Mouse (Mus musculus) ES-E14 (cell line): Measurements from ENCODE around the gene Trmo. TPM values are rescaled to one million over a fixed set of nuclear protein-coding genes. Genes with fewer than 3 reads are reported as not detected.

Source experiments
- DNase-seq: peaks from one replicate; pipeline ENCODE4 v3.0.0-alpha.2; 2013; ENCODE audit warnings: low read depth, low spot score
- H3K27ac ChIP-seq: 2 replicates; pipeline ENCODE4 v1.5.1; 2012; ENCODE audit warnings: low read depth, mild to moderate bottlenecking, low read length, moderate library complexity, mixed read lengths; ENCODE audit not compliant: poor library complexity, insufficient read depth, severe bottlenecking
- H3K36me3 ChIP-seq: 2 replicates; pipeline ENCODE4 v1.6.1; 2012; ENCODE audit warnings: mild to moderate bottlenecking, low read length, moderate library complexity, mixed read lengths; ENCODE audit not compliant: control insufficient read depth, poor library complexity, insufficient read depth, severe bottlenecking
- H3K4me1 ChIP-seq, 2 experiments: fragments of 150-350 bp in 1 of 2; sonication (generic) in 1 of 2; 2 replicates each; pipeline ENCODE4 v1.6.1; 2012; ENCODE audit warnings: low read length in 2 of 2, mild to moderate bottlenecking in 1 of 2, mixed read lengths in 1 of 2; ENCODE audit not compliant: control insufficient read depth in 2 of 2, insufficient read depth in 2 of 2, poor library complexity in 1 of 2
- H3K4me3 ChIP-seq, 2 experiments: fragments of 150-350 bp in 1 of 2; sonication (generic) in 1 of 2; 2 replicates each; pipeline ENCODE4 v1.5.1; 2012; ENCODE audit warnings: low read length in 2 of 2, low read depth in 1 of 2, mild to moderate bottlenecking in 1 of 2, mixed read lengths in 1 of 2; ENCODE audit not compliant: insufficient read depth in 1 of 2, poor library complexity in 1 of 2, severe bottlenecking in 1 of 2
- H3K9ac ChIP-seq: 2 replicates; pipeline ENCODE4 v1.6.1; 2012; ENCODE audit warnings: low read depth, mild to moderate bottlenecking, low read length, mixed read lengths; ENCODE audit not compliant: poor library complexity, insufficient read depth, severe bottlenecking
- H3K9me3 ChIP-seq: fragments of 150-350 bp; sonication (generic); 2 replicates; pipeline ENCODE4 v1.6.1; 2012; ENCODE audit warnings: low read depth, mild to moderate bottlenecking, low read length; ENCODE audit not compliant: control insufficient read depth, insufficient read depth
- CHD2 ChIP-seq: IDR thresholded peaks from 2 replicates; pipeline ENCODE4 v1.6.1; 2014; ENCODE audit warnings: mild to moderate bottlenecking, low read depth, low read length, inconsistent platforms
- HCFC1 ChIP-seq: IDR thresholded peaks from 2 replicates; pipeline ENCODE4 v1.6.1; 2012; ENCODE audit warnings: low read length, inconsistent platforms, borderline replicate concordance; ENCODE audit not compliant: insufficient read depth
- MAFK ChIP-seq: IDR thresholded peaks from 2 replicates; pipeline ENCODE4 v1.6.1; 2014; ENCODE audit warnings: mild to moderate bottlenecking, low read depth, low read length, inconsistent platforms; ENCODE audit not compliant: insufficient read depth
- ZC3H11A ChIP-seq: IDR thresholded peaks from 2 replicates; pipeline ENCODE4 v1.6.1; 2012; ENCODE audit warnings: low read depth, mild to moderate bottlenecking, inconsistent platforms, low read length, borderline replicate concordance
- ZNF384 ChIP-seq: IDR thresholded peaks from 2 replicates; pipeline ENCODE4 v1.6.1; 2012; ENCODE audit warnings: low read depth, low read length, inconsistent platforms
- in situ Hi-C, 2 experiments: fragments of 600-800 bp; cut with MboI; formaldehyde crosslinking; loops; one replicate each; pipeline ENCODE4 v1.15.1; 2025; ENCODE audit warnings: low sequenced_read_pairs in 2 of 2, inconsistent platforms in 1 of 2; ENCODE audit not compliant: unreplicated experiment in 2 of 2
- total RNA-seq: library from RNA; depleted of rRNA; stranded (reverse); fragments of 300-350 nt; gene quantifications from 2 replicates; pipeline ENCODE4 v1.2.3, GENCODE M21; 2012; rRNA removed

Gene Trmo
- 18.8 and 21.0 TPM in 2 replicates for total RNA-seq

DNA sequence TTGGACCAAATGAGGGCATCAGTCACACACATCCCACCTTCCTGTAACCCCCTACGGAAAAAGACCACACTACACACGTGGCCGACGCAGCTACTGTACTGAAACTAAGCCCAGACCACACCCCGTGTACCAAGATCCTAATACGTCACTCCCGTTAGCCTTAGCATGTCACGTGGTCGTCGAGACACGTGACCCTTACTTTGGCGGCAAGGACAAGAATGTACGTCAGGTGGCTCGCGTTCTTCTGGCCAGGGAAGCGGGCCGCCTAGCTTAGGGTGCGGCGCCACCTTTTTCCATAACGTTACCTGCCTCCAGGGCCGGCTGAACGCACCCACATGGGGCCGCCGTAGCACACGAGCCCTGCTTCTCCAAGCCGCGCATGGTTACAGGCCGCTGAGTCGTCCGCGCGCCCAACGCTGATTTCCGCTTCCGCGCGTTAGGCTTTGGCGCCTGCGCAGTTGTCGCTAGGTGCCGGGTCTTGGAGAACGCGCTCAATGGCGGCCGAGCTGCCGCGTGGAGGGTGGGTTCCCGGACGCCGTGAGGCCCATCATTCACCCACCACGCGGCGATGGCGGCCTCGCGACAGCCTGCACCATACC, at the start of gene Trmo:
Trmo (minus strand) TSS at position 425 of the 599 bp plus-strand sequence.
- Histone ChIP-seq H3K36me3 (peaks cover 14% of the 10 kb centered on the region; the same call in 1 of the 2 replicates), H3K9me3 (no peaks in the 10 kb centered on the region), H3K27ac (peak within 1 kb of the TSS; percentile 97), H3K4me3 (peak within 1 kb of the TSS; percentile 73 to 80), H3K9ac (peak within 1 kb of the TSS; percentile 95), H3K4me1 (no peaks in the 10 kb centered on the region)
- peak; percentile 95 for DNase-seq
- TF ChIP-seq MAFK, result no peak
- 0 out of 2 replicates have a peak, but pooled peaks have one; percentile 47 for TF ChIP-seq HCFC1
- no peak for TF ChIP-seq CHD2
- 0 out of 2 replicates have a peak, but pooled peaks have one; percentile 4 for TF ChIP-seq ZNF384
- TF ChIP-seq ZC3H11A, result no peak
- in situ Hi-C loops, result no loop called here

DNA sequence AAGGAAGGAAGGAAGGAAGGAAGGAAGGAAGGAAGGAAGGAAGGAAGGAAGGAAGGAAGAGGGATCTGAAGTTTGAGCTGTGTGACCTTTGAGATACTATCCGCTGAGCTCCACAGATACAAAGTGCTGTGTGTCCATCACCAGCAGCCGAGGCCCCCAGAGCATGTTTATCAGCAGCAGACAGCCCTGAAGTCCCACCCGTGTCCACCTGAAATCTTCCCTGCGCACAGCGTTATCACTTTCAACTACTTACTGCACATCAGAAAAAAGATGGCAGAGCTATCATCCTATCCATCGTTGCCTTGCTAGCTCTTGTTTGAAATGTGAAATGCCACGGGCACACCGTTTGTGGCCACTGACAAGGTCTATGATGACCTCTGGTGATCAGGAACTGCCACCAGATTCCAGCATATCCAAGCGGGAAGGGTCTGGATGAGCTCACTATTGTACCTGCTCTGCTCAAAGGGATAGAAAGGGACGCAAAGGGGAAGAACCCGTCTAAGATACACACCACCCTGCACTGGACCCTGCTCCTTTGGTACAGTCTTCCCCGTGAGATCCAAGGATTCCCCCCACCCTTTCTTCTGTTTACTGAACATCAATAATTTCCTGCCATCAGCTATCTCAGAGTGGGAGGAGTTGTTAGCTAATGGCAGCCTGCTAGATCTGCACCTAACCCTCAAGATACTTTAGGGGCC, 43.3 kb upstream of the Trmo start:
- H3K9me3 ChIP-seq, result no peaks in the 10 kb centered on the region
- H3K27ac ChIP-seq, result no peak overlapping the region
- no peaks in the 10 kb centered on the region for H3K4me1 ChIP-seq
- no peak overlapping the region for H3K9ac ChIP-seq
- no peak overlapping the region for H3K4me3 ChIP-seq
- in situ Hi-C loops, result no loop called here
- TF ChIP-seq MAFK (no peak), HCFC1 (no peak), CHD2 (no peak), ZC3H11A (no peak)
- no peaks in the 10 kb centered on the region for H3K36me3 ChIP-seq
- DNase-seq, result no peak

DNA sequence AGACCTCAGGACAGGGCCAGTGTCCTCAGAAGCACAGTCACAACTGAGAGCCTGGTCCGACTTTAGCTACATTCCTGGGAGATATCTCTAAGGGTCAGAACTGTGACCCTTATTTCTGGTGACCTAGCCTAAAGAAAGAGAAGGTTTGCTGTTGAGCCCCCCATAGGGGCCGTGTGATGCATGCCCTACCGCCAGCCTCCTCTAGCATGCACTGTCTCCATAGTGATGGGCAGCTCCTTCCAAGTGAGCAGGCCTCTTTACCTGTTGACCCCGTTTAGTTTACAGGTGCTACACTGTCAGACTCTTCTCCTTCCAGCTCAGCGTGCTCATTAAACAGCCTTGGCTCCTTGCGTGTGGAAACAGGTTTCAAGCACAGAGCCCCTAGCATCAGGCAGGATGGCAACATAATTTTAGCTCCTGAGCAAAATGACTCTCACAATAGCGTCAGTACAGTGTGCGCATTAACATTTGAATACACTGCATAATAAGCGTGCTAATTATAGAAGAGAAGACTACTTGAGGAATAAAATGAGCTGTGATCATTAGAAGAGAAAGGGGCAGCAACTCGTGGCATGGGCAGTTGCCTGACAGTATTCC, 39.8 kb upstream of the Trmo start:
- H3K9me3 ChIP-seq, result no peaks in the 10 kb centered on the region
- H3K9ac ChIP-seq, result no peak overlapping the region
- in situ Hi-C loops, result no loop called here
- no peak overlapping the region for H3K27ac ChIP-seq
- no peak for DNase-seq
- no peaks in the 10 kb centered on the region for H3K36me3 ChIP-seq
- TF ChIP-seq CHD2 (no peak), ZNF384 (no peak), HCFC1 (no peak), ZC3H11A (no peak), MAFK (no peak)
- no peak overlapping the region for H3K4me3 ChIP-seq
- no peaks in the 10 kb centered on the region for H3K4me1 ChIP-seq

DNA sequence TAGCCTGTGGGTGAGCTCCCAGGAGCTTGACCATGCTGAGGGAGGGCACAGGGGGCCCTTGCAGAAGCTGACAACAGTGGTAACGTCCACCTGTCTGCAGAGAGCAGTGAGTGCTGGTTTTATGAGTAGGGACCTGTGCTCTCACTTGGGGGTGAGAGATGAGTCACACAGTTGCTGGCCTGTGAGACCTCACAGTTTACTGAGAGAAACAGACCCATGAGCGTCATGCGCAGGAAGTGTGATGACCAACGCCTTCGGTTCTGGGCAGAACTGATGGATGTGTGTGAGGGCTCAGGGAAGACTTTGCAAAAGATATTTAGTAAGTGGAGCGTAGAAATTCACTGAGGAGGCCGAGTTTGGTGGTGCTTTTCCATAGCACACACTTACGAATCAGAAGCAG, 33.4 kb upstream of the Trmo start:
- no peak for TF ChIP-seq HCFC1
- TF ChIP-seq CHD2, result no peak
- TF ChIP-seq ZNF384, result no peak
- TF ChIP-seq ZC3H11A, result no peak
- no peak for TF ChIP-seq MAFK
- H3K9me3 ChIP-seq, result no peaks in the 10 kb centered on the region
- no peak overlapping the region for H3K27ac ChIP-seq
- no peak for DNase-seq
- in situ Hi-C loops, result no loop called here
- no peak overlapping the region for H3K4me3 ChIP-seq
- H3K36me3 ChIP-seq, result no peaks in the 10 kb centered on the region
- H3K9ac ChIP-seq, result no peak overlapping the region
- H3K4me1 ChIP-seq, result peaks cover 0 to 2% of the 10 kb centered on the region in 2 experiments; a peak in 1 of 4 replicates
